Mouse (Mus musculus) cerebellum, adult 2 months (tissue): ENCODE measurements around the gene Manf.

Experiments
- CTCF ChIP-seq: fragments of 200-500 bp; IDR thresholded peaks from 2 replicates; pipeline ENCODE4 v1.5.1; 2011; ENCODE audit warnings: low read depth, mild to moderate bottlenecking, control low read depth, low read length, moderate library complexity, borderline replicate concordance; ENCODE audit not compliant: insufficient read depth
- POLR2A ChIP-seq: fragments of 200-500 bp; IDR thresholded peaks from 2 replicates; pipeline ENCODE4 v1.6.1; 2011; ENCODE audit warnings: low read length, control low read depth, borderline replicate concordance; ENCODE audit not compliant: insufficient read depth

- TF ChIP-seq CTCF (no peak), POLR2A (no peak)
Observed at GRCm38 (mm10) chr9:106892552-106892875, 735 bp upstream of the Manf start.
